Mouse (Mus musculus) cortical plate, adult 2 months (tissue): ENCODE results near the gene Igsf23. TPM values are rescaled to one million over a fixed set of nuclear protein-coding genes. Genes with fewer than 3 reads are reported as not detected.
"Not testable (repeated sequence)": the region's sequence is repeated elsewhere in the genome, so short reads cannot be mapped to it uniquely, and the experiment has no call there.

Experiments used
- H3K27ac ChIP-seq: fragments of 200-500 bp; 2 replicates; pipeline ENCODE4 v1.5.1; 2012; ENCODE audit warnings: low read length, control low read depth, inconsistent platforms; ENCODE audit not compliant: insufficient read depth
- H3K4me1 ChIP-seq: fragments of 200-500 bp; 2 replicates; pipeline ENCODE4 v1.6.1; 2011; ENCODE audit warnings: low read length; ENCODE audit not compliant: control insufficient read depth, insufficient read depth
- H3K4me3 ChIP-seq: fragments of 200-500 bp; 2 replicates; pipeline ENCODE4 v1.5.1; 2011; ENCODE audit warnings: mild to moderate bottlenecking, low read length, control low read depth; ENCODE audit not compliant: insufficient read depth
- CTCF ChIP-seq: fragments of 200-500 bp; IDR thresholded peaks from 2 replicates; pipeline ENCODE4 v1.5.1; 2011; ENCODE audit warnings: mild to moderate bottlenecking, control low read depth, low read length; ENCODE audit not compliant: insufficient read depth; ENCODE audit errors: extremely low read depth
- POLR2A ChIP-seq: fragments of 200-500 bp; IDR thresholded peaks from 2 replicates; pipeline ENCODE4 v1.6.1; 2011; ENCODE audit warnings: mild to moderate bottlenecking, low read length, control low read depth; ENCODE audit not compliant: insufficient read depth; ENCODE audit errors: extremely low read depth
- polyA plus RNA-seq: library from polyadenylated mRNA; depleted of rRNA; stranded (reverse); fragments of >200 nt; gene quantifications from 2 replicates; pipeline ENCODE4 v1.2.3, GENCODE M21; 2012

Gene Igsf23
- polyA plus RNA-seq, 1 experiment: not detected

- H3K27ac ChIP-seq: no peak overlapping the region
- H3K4me3 ChIP-seq: no peak overlapping the region
- no peaks in the 10 kb centered on the region for H3K4me1 ChIP-seq
- TF ChIP-seq POLR2A: no peak
- TF ChIP-seq CTCF: no peak
Observed at GRCm38 (mm10) chr7:19937229-19937821, 13.2 kb downstream of the Igsf23 start.

GRCm38 (mm10) chr7:19935961-19936360, 14.6 kb downstream of the Igsf23 start:
- H3K27ac ChIP-seq: no peak overlapping the region
- TF ChIP-seq POLR2A (no peak), CTCF (no peak)
- H3K4me3 ChIP-seq: no peak overlapping the region

GRCm38 (mm10) chr7:19935171-19935751, 15.3 kb downstream of the Igsf23 start:
- Histone ChIP-seq H3K27ac (no peak overlapping the region), H3K4me3 (no peak overlapping the region), H3K4me1 (peaks cover 2% of the 10 kb centered on the region; the same call in 1 of the 2 replicates)
- TF ChIP-seq POLR2A: no peak
- TF ChIP-seq CTCF: no peak

More at GRCm38 (mm10) chr7:19935961-19936360, 14.6 kb downstream of the Igsf23 start:
- peaks cover 2% of the 10 kb centered on the region; the same call in 1 of the 2 replicates for H3K4me1 ChIP-seq

- peaks cover 2% of the 10 kb centered on the region; the same call in 1 of the 2 replicates for H3K4me1 ChIP-seq
- H3K4me3 ChIP-seq: no peak overlapping the region; the same call in 1 of the 2 replicates
- TF ChIP-seq CTCF: no peak
- TF ChIP-seq POLR2A: no peak
- peak overlapping the region; percentile 15; the same call in 1 of the 2 replicates for H3K27ac ChIP-seq
Observed at GRCm38 (mm10) chr7:19932877-19933809, 17.4 kb downstream of the Igsf23 start.

- Histone ChIP-seq H3K27ac (no peak overlapping the region), H3K4me1 (peaks cover 2% of the 10 kb centered on the region; the same call in 1 of the 2 replicates), H3K4me3 (no peak overlapping the region)
- TF ChIP-seq CTCF: no peak
- no peak for TF ChIP-seq POLR2A
Observed at GRCm38 (mm10) chr7:19932133-19932876, 18.3 kb downstream of the Igsf23 start.

- not testable (repeated sequence) for H3K27ac ChIP-seq, H3K4me3 ChIP-seq, H3K4me1 ChIP-seq
Observed at GRCm38 (mm10) chr7:19930481-19930880, 20.1 kb downstream of the Igsf23 start.

- Histone ChIP-seq H3K27ac (no peak overlapping the region), H3K4me1 (peaks cover 2% of the 10 kb centered on the region; the same call in 1 of the 2 replicates), H3K4me3 (no peak overlapping the region)
- TF ChIP-seq CTCF (no peak), POLR2A (no peak)
Observed at GRCm38 (mm10) chr7:19928486-19928885, 22.1 kb downstream of the Igsf23 start.

GRCm38 (mm10) chr7:19926849-19927480, 23.6 kb downstream of the Igsf23 start:
- H3K4me1 ChIP-seq: no peaks in the 10 kb centered on the region
- TF ChIP-seq POLR2A (no peak), CTCF (no peak)
- no peak overlapping the region for H3K27ac ChIP-seq
- H3K4me3 ChIP-seq: no peak overlapping the region

- H3K4me3 ChIP-seq: no peak overlapping the region
- H3K4me1 ChIP-seq: no peaks in the 10 kb centered on the region
- no peak for TF ChIP-seq POLR2A
- no peak for TF ChIP-seq CTCF
- no peak overlapping the region for H3K27ac ChIP-seq
Observed at GRCm38 (mm10) chr7:19925376-19925775, 25.2 kb downstream of the Igsf23 start.
